Mouse (Mus musculus): ENCODE measurements at regions not wholly inside any gene's neighbourhood (a gene's known extent, or its start where the extent isn't known, plus 50 kb on each side); places are given as distances from the start of the nearest gene placed in this dataset.

DNA sequence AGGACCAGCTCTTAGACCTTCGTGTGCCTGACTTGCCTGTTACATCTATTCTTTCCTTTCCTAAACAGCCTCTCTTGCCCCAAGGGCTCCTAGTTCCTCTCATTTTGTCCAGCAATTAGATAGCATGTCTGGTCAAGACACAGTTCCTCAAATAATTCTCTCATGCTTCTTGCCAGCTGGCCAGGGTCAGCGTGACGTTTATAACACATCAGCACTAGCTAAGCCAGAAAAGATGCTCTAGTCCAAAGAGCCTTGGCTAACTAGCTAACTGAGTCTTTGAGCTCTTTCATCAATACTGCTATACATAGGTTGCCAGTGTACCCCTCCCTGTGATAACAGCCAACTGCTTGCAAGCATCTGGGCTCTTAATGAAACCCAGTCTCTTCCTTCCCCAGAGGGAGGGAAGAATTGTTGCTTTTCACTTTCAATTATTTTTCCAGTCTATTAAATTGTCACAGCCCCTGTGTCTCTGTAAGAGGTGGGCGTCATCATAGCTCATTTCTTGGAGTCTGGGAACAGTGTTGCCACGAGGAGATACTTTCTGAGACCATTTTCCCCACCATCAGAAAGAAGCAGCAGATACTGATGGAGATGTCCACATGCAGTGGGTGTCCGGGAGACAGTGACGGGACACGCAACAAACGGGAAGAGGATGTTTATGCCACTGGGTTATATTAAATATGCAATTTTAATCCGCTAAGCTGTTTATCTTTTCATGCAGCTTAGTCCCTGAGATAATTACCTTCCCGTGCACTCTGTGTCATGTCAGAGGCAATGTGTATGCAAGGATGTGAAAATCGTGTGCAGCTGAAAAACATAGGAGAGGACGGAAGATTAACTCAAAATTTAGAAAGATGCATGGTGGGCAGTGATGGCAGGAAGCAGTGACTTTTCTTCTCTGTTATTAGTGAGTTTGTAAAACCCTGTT lies 250.1 kb upstream of the Nmur2 start:
- peak; percentile 63 for DNase-seq (ENCODE audit: low read depth)

DNA sequence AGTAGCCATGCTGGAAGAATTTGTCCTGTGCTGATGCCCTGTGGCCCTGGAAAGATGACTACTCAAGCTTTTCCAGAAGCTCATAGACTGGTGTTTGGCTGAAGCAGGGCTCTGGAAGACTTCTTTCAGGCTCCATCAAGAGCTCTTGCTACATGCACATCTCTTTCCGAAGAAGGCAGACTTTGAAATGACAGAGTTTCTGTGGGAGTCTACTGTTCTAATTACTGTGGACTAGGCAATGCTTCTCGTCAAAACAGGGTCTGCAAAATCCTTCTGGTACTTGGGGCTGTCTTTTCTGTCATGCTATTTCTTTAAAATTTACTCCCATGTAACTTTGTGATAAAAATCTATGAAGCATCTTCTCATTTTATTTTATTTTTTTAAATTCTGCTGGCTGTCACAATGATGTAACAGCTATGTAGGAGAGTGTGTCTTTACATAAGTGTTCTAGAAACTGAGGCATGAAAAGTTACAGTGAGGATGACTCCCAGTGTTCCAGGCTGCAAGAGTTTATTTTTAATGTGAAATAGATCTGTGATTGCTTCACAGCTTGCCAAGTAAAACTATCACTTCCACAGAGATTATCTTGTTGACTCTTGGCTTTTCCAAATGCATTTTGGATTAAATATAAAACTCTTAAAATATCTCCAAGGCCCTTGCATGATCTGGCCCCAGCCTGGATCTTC lies 244.9 kb upstream of the Nmur2 start:
- DNase-seq (ENCODE audit: low read depth) = no peak

DNA sequence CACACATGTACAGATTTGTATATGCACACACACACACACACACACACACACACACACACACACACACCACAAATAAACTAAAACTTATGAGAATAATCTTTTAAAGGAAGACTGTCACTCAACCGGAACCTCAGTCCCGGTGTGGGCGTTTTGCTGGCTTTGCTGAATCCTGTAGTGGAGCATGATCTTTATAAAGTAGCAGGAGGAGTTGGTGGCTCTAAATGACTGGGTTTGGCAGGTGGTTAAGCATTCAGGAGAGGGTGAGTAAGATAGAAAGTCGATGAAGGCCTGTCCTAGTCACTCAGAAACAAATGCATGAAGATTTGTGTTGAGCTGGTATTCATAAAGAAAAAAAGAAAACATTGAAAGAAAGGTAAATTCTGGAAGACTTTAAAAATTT lies 240.4 kb upstream of the Nmur2 start:
- no peak for DNase-seq (ENCODE audit: low read depth)

DNA sequence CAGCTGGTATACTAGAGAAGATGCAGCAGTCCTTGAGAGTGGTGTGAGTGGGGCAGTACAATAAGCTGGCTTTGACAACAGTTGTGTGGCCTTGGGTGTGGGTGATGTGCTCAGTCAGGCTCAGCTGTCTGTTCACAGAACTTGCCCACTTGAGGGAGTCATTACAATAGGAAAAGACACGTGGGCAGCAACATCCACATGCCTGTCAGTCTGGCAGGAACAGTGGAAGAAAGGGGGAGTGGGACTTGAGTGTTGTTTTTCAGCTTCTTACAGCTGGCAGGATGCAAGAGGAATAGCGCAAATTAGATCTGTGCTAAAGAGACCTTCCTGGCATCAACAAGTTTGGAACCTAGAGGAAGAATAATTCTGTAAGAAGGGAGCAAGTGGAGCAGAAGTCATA lies 239.4 kb upstream of the Nmur2 start:
- DNase-seq (ENCODE audit: low read depth) = no peak

DNA sequence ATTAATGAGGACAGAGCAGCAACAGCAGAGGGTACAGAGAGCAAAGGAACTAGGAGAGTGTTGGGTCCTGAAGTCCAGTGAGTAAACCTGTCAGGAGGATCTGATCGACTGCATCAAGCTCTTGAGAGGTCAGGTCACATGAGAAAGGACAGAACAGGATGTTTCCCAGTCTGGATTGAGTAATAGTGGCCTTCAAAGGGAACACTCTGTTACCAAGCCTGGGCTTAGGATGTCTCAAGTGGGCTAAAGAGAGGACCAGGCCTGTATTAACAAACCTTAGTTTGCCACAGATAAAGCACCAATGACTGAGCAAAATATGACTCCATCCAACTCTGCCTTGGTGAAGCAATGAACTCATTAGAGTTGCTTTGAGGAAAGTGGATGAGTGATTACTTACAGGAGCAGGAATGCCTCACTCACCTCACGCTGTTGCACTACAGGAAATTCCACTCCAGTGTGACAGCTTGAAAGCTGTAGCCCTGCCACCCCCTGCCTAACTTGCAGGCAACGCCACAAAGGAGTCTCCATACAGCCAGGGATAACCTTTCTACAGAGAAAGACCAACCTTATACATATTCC lies 229.2 kb upstream of the Nmur2 start:
- DNase-seq (ENCODE audit: low read depth) = peak; percentile 62

DNA sequence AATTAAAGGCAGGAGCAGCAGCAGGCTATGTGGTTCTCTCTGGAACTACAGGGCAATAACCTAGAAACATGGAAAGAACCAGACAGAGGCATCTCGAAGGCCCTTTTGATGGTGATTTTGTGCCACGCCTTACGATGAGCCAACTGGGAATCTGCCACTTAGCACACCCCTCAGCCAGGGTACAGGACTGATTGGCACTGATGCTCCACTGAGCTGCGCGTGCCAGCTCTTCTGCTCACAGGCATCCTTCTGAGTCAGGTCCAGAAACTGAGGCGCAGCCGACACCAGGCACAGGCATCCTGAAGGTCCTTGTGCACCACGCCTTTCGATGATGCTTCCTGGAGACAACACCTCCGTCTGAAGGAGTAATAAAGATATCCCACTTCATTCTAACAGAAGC lies 221.9 kb upstream of the Nmur2 start:
- DNase-seq (ENCODE audit: low read depth) = no peak

DNA sequence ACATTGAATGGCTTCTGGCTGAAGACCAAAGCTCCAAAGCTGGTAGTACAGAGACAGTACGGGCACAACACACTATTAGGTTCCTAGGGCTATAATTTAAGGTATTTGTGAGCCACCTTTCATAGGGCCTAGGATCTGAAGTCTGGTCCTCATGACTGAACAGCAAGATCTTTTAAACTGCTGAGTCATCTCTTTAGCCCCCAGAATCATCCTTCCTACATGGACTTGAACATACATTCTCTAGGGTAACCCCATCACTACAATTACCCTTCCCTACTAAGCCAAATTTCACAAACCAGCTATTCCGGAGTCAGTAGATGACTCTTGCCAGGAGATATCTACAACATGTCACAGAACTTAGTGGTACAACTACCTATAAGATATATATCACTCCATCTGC lies 215.5 kb upstream of the Nmur2 start:
- no peak for DNase-seq (ENCODE audit: low read depth)

DNA sequence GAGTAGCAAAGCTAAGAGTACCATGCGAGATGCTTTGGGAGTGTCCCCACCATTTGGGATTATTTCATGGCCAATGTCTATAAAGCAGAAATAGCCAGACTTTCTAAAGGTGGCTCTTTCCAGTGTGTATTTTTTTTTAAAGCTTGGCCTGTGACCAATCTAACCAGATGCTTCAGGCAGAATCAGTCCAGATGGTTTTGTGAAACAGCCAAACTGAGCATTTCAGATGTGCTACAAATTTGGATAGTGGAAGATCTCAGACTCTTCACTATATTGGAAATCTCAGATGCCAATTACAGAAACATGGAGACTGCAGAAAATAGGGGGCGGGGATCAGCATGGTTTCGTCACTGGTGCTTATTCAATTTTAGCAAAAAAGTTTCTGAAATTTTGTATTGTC lies 213.6 kb upstream of the Nmur2 start:
- peak; percentile 42 for DNase-seq (ENCODE audit: low read depth)

DNA sequence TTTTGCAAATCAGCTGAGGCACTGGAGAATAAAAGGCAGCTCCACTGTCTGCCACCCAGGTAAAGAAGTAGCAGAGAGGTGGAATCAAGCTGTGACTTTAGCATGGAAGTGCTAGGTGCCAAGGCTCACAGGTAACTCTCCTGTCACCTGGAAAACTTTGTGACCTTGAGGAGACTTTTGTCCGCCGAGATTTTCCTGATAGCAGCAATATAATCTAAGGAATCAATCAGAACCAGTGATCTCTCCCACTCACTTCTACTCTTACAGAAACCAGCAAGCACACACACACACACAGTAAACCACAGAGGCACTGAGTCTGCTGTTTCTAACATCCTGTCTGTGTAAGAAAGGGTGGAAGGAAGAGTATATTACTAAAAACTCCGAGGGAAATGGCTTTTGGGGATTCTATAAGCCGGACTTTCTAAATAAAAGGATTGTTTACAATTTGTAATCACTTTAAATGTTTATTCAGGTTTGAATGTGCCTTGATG lies 206.6 kb upstream of the Nmur2 start:
- no peak for DNase-seq (ENCODE audit: low read depth)

DNA sequence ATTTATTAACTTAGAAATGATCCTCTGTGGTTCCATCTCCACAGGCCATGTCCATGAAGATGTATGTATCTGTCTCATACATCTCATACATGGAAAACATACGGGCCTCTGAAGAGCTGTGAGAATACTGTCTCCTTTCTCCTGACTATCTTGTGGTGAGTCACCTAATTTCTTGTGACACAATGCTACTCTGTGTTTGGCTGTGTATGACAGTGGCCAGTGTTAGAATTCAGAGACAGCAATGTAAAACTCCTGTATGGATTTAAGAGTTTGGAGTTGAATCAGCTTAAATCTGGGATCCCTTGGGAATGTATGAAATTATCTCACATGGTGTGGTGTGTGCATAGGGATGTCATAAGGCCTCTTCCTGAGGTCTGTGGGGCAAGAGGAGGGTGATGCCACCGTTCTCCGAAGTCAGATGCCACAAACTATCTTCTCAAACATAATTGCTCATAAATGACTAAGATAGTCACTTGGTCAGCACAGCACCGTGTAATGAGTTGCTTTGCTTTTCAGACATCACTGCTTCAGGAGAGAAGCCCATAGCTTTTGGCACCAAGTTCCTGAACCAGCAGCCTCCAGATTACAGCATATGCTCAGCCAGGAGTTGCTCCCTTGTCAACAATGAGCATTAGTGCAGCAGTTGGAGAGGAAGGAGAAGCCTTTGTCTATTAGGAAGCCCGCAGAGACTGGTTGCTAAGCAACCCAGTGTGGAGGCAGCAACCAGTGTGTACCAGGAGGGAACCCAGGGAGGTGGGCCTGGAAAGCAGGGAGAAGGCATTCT lies 205.9 kb upstream of the Nmur2 start:
- DNase-seq (ENCODE audit: low read depth) = peak; percentile 12

DNA sequence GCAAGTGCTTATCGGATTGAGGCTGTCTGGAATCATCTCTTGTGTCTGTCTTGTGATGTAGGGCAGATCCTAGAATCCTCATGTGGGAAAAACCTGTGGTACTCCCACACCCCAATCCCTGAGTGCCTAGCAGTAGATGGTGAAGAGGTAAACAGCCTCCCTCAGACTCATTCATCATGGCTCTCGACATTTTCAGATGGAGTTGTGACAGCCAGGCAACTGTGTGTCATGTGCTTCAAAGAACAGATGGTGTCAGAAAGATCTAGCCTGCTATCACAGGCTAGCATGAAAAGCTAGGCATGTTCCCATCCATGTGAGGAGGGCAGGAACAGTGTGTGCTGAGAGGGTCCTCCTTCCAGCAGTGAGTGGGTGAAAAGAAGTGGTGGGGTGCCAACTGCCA lies 204.1 kb upstream of the Nmur2 start:
- no peak for DNase-seq (ENCODE audit: low read depth)

DNA sequence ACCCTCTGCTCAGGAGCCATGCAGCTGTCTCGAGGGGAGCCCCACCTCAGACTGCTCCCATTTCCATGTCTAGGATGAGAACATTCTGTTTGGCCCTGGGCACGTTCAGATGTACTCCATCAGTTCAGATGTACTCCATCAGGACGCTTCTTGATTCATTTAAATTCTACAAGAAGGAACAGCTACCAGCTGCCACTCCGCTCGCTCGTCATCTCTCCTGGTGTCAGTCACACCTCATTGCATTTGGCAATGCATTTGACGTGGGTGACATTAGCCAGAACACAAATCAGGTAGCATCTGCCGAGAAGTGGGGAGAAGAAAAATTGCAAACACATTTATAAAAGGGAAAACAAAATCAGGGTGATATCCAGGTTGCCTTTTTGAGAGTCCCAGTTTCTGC lies 202.6 kb upstream of the Nmur2 start:
- no peak for DNase-seq (ENCODE audit: low read depth)

DNA sequence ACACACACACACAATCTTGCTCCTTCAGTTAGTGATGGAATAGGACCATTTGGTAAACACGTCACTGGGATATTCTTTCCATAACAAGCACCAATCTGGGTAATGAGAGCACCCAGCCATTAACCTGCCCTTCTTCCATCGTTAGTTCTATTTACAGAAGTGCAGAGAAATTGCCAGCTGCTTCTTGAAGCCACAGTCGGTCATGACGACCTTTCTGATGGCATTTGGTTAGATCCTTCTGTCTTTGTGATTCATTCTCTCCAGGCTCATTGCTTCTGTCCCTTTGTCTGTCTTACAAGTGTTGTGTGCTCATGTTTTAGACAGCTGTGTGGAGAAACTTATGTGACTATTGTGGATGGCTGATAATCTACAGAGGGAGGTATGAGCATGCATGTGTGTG lies 197.9 kb upstream of the Nmur2 start:
- DNase-seq (ENCODE audit: low read depth) = no peak

DNA sequence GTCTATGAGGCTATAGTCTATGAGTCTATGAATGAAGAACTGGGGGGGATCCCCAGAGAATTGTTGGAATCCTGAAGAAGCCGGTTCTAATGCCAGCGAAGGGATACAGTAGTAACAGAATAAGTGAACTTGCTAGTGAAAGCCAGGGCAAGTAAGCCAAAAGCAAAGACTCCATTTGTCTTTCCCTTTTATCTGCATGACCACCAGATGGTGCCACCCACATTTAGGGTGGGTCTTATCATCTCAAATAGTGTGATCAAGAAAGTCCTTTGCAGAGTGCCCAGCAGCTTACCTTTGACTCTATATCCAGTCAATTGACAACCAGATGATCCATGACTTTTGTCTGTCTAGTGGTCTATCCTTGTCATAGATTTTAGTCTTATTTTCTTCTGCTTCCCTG lies 184.2 kb upstream of the Nmur2 start:
- peak; percentile 51 for DNase-seq (ENCODE audit: low read depth)

DNA sequence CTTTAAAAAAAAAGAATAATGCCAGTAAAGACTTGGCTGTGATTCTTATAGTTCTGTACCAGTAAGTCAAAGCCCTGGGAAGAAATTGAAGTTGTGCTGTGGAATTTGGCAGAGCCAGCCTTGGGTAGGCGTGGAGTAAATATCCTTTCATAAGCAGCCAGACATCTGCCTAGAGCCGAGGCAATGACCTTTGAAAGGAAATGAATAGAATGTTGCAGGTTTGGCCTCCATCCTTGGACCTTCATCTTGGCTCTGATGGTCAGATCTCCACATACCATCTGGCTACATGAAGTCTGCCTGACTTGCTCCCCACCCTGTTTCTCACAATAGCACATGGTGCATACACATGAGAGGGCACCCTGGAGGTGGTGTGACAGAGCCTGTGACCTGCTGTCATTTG lies 174.9 kb upstream of the Nmur2 start:
- peak; percentile 64 for DNase-seq (ENCODE audit: low read depth)

DNA sequence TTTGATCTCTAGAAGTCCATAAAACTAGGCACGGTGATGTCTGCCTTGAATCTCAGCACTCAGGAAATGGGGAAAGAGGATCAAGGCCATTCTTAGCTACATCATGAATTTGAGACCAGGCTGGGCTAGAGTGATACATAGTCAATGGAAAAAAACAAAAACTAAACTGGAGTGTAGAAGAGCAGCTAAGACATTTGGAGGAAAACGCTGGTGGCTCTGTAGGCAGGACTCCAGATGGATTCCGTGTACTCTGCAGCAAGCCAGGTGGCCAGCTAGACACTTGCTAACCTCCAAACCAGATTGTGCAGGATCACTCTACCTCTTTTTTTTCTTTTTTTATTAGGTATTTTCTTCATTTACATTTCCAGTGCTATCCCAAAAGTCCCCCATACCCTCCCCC lies 161.0 kb upstream of the Nmur2 start:
- no peak for DNase-seq (ENCODE audit: low read depth)

DNA sequence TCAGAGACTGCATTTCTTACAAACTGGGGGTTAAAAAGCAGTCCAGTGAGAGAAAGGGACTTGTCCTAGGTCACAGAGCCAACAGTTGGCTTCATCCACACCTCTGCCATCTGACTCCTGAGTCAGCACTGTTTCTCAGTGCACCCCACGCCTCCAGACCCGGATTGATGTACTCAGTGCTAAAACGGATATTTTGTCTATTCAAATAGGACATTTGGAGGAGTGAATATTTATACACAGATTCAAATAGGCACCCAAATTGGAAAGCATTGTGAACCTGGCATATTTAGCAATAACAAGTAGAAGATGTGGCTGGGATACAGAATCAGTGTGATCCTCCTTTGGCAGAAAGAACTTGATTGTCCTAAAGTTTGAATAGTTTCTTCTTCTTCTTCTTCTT lies 154.5 kb upstream of the Nmur2 start:
- DNase-seq (ENCODE audit: low read depth) = no peak

DNA sequence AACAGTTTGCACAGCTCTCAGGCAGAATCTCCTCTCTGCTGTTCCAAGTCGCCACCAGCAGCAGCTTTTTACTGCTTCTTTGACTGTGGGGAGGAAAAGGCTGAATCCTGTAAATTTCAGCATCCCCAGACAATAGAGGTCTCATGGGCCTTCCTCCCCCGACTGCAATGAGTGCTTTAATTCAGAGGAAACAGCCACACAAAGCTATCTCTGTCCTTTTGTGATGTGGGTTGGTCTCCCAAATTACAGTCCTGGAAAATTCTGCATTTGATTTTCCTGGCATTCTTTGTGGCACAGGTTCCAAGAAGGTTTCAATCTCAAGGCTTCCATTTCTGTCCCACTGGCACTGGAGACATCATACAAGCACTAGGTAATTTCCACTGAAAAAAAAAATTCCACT lies 152.6 kb upstream of the Nmur2 start:
- DNase-seq (ENCODE audit: low read depth) = no peak

DNA sequence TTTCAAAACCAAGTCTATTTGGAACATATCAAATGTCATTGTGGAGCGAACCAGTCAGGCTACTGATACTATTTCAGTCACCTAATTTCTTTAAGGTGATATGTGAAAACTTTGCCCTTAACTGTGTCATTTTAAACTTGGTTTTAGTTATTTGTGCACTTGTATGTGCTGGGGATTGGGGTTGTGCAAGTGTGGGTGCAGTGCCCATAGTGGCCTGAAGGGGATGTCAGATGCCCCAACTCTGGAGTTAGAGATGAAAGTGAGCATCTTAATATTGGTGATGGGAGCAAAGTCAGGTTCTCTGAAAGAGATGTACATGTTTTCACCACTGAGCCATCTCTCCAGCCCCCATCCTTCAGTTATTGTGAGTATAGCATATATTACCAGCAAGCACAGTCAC lies 133.1 kb upstream of the Nmur2 start:
- peak; percentile 14 for DNase-seq (ENCODE audit: low read depth)

DNA sequence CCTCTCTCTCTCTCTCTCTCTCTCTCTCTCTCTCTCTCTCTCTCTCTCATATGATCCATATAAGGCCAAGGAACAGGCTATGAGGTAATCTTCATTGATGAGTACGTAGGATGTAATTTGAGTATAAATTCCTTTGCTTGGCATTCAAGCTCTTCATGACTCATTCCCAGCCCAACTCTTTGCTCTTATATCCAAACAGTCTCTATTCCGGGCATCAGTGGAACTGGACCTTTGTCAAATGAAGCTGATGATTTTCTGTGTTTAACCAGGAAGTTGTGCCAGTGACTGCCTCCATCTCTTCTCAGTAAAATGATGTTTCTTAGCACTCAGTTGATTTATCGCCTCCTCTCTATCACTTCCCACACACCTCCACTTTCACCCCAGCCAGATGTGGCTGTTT lies 132.4 kb upstream of the Nmur2 start:
- peak; percentile 74 for DNase-seq (ENCODE audit: low read depth)

DNA sequence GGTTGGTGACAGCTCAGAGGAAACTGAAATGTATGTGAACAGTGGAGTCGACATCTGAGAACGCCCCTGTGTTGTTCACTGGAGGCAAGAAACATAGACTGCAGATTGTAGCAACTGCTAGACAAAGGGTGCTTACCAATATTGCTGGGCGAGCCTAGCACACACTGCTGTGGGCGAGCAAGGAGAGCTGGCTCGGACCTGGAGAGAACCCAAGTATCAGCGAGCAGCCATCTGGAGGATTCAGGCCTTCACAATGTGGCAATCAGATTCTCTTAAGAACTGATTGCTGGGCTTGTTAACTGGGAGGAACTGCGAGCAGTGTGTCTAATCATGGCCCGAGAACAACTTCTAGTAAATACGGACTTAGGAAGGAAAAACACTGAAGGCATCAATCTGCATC lies 128.8 kb upstream of the Nmur2 start:
- DNase-seq (ENCODE audit: low read depth) = no peak

DNA sequence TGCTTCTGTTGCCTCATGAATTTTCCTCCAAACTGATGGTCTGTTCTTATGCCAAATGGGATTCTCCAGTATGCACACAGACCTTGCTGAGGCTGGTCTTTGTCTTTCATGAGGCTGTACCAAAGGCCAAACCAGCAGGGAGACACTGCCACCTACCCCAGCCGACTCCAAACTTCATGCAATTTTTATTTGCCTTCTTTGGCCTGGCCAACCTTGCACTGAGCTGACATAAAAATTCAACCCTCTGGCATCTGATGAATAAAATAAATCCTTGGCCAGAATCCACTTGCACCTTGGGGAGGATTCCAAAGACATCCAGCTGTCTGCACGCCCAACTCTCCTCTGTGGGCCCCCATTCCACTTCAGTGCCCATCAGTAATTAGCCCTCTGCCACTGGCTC lies 126.0 kb upstream of the Nmur2 start:
- DNase-seq (ENCODE audit: low read depth) = no peak

Measured in NIH3T3 (cell line).